ENCODE assay signal across 9 mouse cellular contexts in the genomic region with DNA sequence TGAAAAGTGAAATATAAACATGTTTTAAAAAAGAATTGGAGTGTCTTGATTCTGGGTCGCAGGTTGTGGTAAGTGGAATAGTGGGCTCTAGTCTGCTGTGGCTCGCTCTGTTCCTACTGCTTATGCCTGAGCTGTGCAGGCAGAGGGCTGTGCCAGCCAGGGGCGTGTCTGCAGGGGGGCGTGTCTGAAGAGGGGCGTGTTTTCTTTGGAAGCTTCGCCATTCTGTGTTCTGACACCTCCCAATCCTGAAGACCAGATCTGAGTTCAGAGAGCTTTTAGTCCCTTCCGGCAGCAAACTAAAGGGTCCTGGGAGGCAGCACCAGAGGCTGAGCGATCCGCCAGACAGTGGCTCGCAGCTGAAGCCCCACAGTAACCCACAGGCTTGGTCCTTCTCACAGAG. TPM values are rescaled to one million over a fixed set of nuclear protein-coding genes. Genes with fewer than 3 reads are reported as not detected.
DNase-seq lines count a peak whose midpoint lies in the region; ATAC-seq lines count a peak whose summit lies in the region.
"Had no signal": no experiment of that assay in that cellular context is flagged by ENCODE, and none has a peak within 500 bp of the region (broad histone marks: within the 10 kb centered on the region; RNA-seq: fewer than 3 reads in every experiment).

No protein-coding gene starts in this region.

- peak overlapping the region; percentile 30; the same call in 1 of the 2 replicates for H3K4me2 ChIP-seq in intestine, embryonic 16.5 days (ENCODE audit: low read depth, low read length)

- H3K9ac ChIP-seq in intestine, embryonic 16.5 days (ENCODE audit: low read depth, low read length), result 0 out of 2 replicates have a peak overlapping the region, but pooled peaks have one; percentile 40

- no peaks in the 10 kb centered on the region for H3K9me3 ChIP-seq in intestine, embryonic 16.5 days (ENCODE audit: control insufficient read depth, low read length)

- WGBS in intestine, embryonic 16.5 days, result 17% methylated on average over 10 of the region's 10 CpGs

- H3K36me3 ChIP-seq in intestine, embryonic 16.5 days (ENCODE audit: control insufficient read depth, insufficient read depth, low read length), result no peaks in the 10 kb centered on the region

- H3K27ac ChIP-seq in intestine, embryonic 16.5 days (ENCODE audit: low read length), result no peak overlapping the region

- no peaks in the 10 kb centered on the region for H3K27me3 ChIP-seq in intestine, embryonic 16.5 days (replicated peaks; ENCODE audit: control insufficient read depth, insufficient read depth, low read length)

- H3K4me3 ChIP-seq in intestine, embryonic 16.5 days (ENCODE audit: low read length), result no peak overlapping the region
- H3K4me3 ChIP-seq: myocyte had no signal

- H3K4me1 ChIP-seq in intestine, embryonic 16.5 days (ENCODE audit: control insufficient read depth, insufficient read depth, low read length), result peaks cover 11% of the 10 kb centered on the region

- ATAC-seq in intestine, embryonic 16.5 days, result peak; percentile 71

- peak; percentile 23 for DNase-seq in thymus, postnatal 25 days
- DNase-seq in thymus, adult 18-20 months, result no peak
- DNase-seq in embryo, embryonic 10.5 days (ENCODE audit: low spot score), result peak; percentile 59
- peak; percentile 65 for DNase-seq in lung, postnatal 10 days
- no peak for DNase-seq in spleen, adult 12 weeks (ENCODE audit: low spot score)
- no peak for DNase-seq in testis, postnatal 14 days (ENCODE audit: low spot score)
- DNase-seq in cerebellum, postnatal 25 days, result no peak

RNA-seq across cellular contexts. Expression of a gene that starts 8.5 kb away (rescaled TPM):
- 0.05 TPM in 1 of 2 replicates, not detected in the other for polyA plus RNA-seq in intestine, embryonic 16.5 days (2015; fragmentation: Nextera tagmentation; extraction: Ambion mirVana)
- polyA plus RNA-seq: myocyte had no signal

Comparison
In these comparisons a context has a peak if more than half of its experiments do, and no peak if none do; other contexts are left out.
1. DNase-seq: peak in thymus, postnatal 25 days (single experiment), embryo, embryonic 10.5 days (single experiment) and lung, postnatal 10 days (single experiment); none in thymus, adult 18-20 months (0 of 2), spleen, adult 12 weeks (single experiment), testis, postnatal 14 days (single experiment) and cerebellum, postnatal 25 days (0 of 2).